Mouse (Mus musculus) small intestine, adult 2 months (tissue): ENCODE measurements around the gene Naaladl1. TPM values are rescaled to one million over a fixed set of nuclear protein-coding genes. Genes with fewer than 3 reads are reported as not detected.
"Not testable (repeated sequence)": the region's sequence is repeated elsewhere in the genome, so short reads cannot be mapped to it uniquely, and the experiment has no call there.

Source experiments
- H3K27ac ChIP-seq: fragments of 200-500 bp; 2 replicates; pipeline ENCODE4 v1.5.1; 2012; ENCODE audit warnings: low read depth, low read length, control low read depth, inconsistent platforms; ENCODE audit not compliant: insufficient read depth
- H3K27me3 ChIP-seq: fragments of 200-500 bp; 2 replicates; pipeline ENCODE4 v1.6.1; 2012; ENCODE audit warnings: mild to moderate bottlenecking, moderate library complexity, low read length, inconsistent platforms; ENCODE audit not compliant: control insufficient read depth, insufficient read depth
- H3K36me3 ChIP-seq: fragments of 200-500 bp; 2 replicates; pipeline ENCODE4 v1.6.1; 2012; ENCODE audit warnings: mild to moderate bottlenecking, low read length, control low read depth, inconsistent platforms; ENCODE audit not compliant: control insufficient read depth, insufficient read depth
- H3K4me1 ChIP-seq: fragments of 200-500 bp; 2 replicates; pipeline ENCODE4 v1.6.1; 2012; ENCODE audit warnings: low read length, inconsistent platforms, mixed read lengths; ENCODE audit not compliant: control insufficient read depth, insufficient read depth, insufficient read length
- H3K4me3 ChIP-seq: fragments of 200-500 bp; 2 replicates; pipeline ENCODE4 v1.5.1; 2012; ENCODE audit warnings: low read depth, mild to moderate bottlenecking, control low read depth, inconsistent platforms, low read length, moderate library complexity
- CTCF ChIP-seq: fragments of 200-500 bp; IDR thresholded peaks from 2 replicates; pipeline ENCODE4 v1.5.1; 2012; ENCODE audit warnings: low read depth, mild to moderate bottlenecking, control low read depth, inconsistent platforms, low read length, moderate library complexity, mixed read lengths; ENCODE audit not compliant: insufficient replicate concordance, insufficient read length; ENCODE audit errors: extremely low read depth
- POLR2A ChIP-seq: fragments of 200-500 bp; IDR thresholded peaks from 2 replicates; pipeline ENCODE4 v1.6.1; 2012; ENCODE audit warnings: low read depth, mild to moderate bottlenecking, control low read depth, inconsistent platforms, low read length, moderate library complexity
- WGBS: fragments of 180-500 bp; shearing (Covaris S2); methylation state at CpG from one replicate; pipeline ENCODE4 v1.1.7; 2018; 5-methylcytosine and 5-hydroxymethylcytosine counted together
- polyA plus RNA-seq: library from polyadenylated mRNA; depleted of rRNA; stranded (reverse); fragments of >200 nt; gene quantifications from 2 replicates; pipeline ENCODE4 v1.2.3, GENCODE M21; 2012

The Naaladl1 gene
- polyA plus RNA-seq, 1 experiment, result 1,874 TPM

DNA sequence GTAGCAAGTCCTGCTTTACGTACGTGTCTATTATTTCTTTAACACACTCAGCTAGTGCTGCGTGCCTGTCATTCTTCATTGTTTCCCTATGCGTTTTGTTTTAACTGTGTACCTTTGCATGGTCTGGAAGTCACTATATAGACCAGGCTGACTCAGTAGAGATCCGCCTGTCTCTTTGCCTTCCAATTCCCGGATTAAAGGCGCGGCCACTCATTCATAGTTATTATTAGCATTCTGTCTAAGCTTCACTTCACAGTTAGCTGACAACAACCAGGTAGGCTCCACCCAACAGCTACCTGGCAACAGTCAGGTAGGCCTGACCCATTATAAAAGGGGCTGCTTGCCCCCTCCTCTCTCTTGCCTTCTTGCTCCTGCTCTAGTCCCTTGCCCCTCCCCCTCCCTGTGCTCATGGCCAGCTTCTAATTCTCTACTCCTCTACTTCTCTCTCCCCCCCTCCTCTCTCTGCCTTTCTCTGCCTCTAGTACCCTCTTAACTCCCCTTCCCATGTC, 13.1 kb downstream of the Naaladl1 start:
- no peak for TF ChIP-seq POLR2A
- no peak for TF ChIP-seq CTCF
- H3K4me3 ChIP-seq, result peak overlapping the region; percentile 73; the same call in 1 of the 2 replicates
- under 1% methylated on average over 8 of the region's 8 CpGs for WGBS

GRCm38 (mm10) chr19:6121761-6122160, 16.2 kb downstream of the Naaladl1 start:
- peaks cover 2% of the 10 kb centered on the region; the same call in 1 of the 2 replicates for H3K36me3 ChIP-seq
- no peak overlapping the region for H3K4me3 ChIP-seq
- peaks cover 25% of the 10 kb centered on the region for H3K4me1 ChIP-seq
- WGBS, result 55% methylated on average over 19 of the region's 19 CpGs
- TF ChIP-seq POLR2A (no peak), CTCF (no peak)
- no peaks in the 10 kb centered on the region for H3K27me3 ChIP-seq
- no peak overlapping the region for H3K27ac ChIP-seq

More for the DNA sequence above, 13.1 kb downstream of the Naaladl1 start:
- no peaks in the 10 kb centered on the region for H3K27me3 ChIP-seq
- H3K36me3 ChIP-seq, result peaks cover 30% of the 10 kb centered on the region
- H3K4me1 ChIP-seq, result peaks cover 27% of the 10 kb centered on the region
- peak overlapping the region; percentile 28 for H3K27ac ChIP-seq

DNA sequence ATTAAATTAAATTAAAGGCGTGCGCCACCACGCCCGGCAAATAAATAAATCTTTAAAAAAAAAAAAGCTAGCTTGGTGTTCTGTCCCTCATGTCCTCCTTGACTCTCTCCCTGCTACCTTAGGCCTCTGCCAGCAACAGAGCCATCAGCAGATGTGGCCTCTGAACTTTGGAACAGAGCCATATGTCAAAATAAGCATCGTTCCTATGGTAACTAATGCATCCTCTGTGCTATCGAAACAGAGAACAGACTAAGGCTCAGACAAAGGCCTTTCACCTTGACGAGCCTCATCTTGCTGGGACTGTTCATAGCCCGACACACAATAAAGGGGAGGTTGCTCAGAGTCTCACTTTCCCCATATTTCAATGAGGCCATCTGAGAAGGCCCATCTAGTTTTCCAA, 17.7 kb downstream of the Naaladl1 start:
- Histone ChIP-seq H3K4me1 (peaks cover 24% of the 10 kb centered on the region), H3K4me3 (no peak overlapping the region), H3K36me3 (0 out of 2 replicates have a peak, but pooled peaks cover 1% of the 10 kb centered on the region), H3K27me3 (no peaks in the 10 kb centered on the region), H3K27ac (peak overlapping the region; percentile 40; the same call in 1 of the 2 replicates)
- 22% methylated on average over 8 of the region's 8 CpGs for WGBS
- no peak for TF ChIP-seq CTCF
- no peak for TF ChIP-seq POLR2A

GRCm38 (mm10) chr19:6124898-6125297, 19.3 kb downstream of the Naaladl1 start:
- no peak for TF ChIP-seq POLR2A
- no peak for TF ChIP-seq CTCF
- H3K27me3 ChIP-seq, result no peaks in the 10 kb centered on the region
- WGBS, result 82% methylated on average over 2 of the region's 2 CpGs
- peaks cover 24% of the 10 kb centered on the region for H3K4me1 ChIP-seq
- H3K27ac ChIP-seq, result no peak overlapping the region
- 0 out of 2 replicates have a peak, but pooled peaks cover 1% of the 10 kb centered on the region for H3K36me3 ChIP-seq
- no peak overlapping the region for H3K4me3 ChIP-seq

GRCm38 (mm10) chr19:6126289-6126688, 20.7 kb downstream of the Naaladl1 start:
- WGBS, result 23% methylated on average over 4 of the region's 4 CpGs
- no peak overlapping the region for H3K27ac ChIP-seq

GRCm38 (mm10) chr19:6126789-6127580, 21.4 kb downstream of the Naaladl1 start:
- Histone ChIP-seq H3K36me3 (no peaks in the 10 kb centered on the region), H3K27ac (peak overlapping the region; percentile 92; the same call in 1 of the 2 replicates), H3K27me3 (no peaks in the 10 kb centered on the region), H3K4me1 (peaks cover 12% of the 10 kb centered on the region), H3K4me3 (peak overlapping the region; percentile 71)
- WGBS, result 36% methylated on average over 10 of the region's 10 CpGs
- no peak for TF ChIP-seq CTCF
- no peak for TF ChIP-seq POLR2A

More at GRCm38 (mm10) chr19:6126289-6126688, 20.7 kb downstream of the Naaladl1 start:
- Histone ChIP-seq H3K4me1 (peaks cover 14% of the 10 kb centered on the region), H3K36me3 (no peaks in the 10 kb centered on the region), H3K4me3 (no peak overlapping the region), H3K27me3 (no peaks in the 10 kb centered on the region)
- TF ChIP-seq CTCF, result peak; percentile 57; the same call in 1 of the 2 replicates
- no peak for TF ChIP-seq POLR2A

- WGBS, result under 1% methylated on average over 32 of the region's 32 CpGs
- Histone ChIP-seq H3K27me3 (no peaks in the 10 kb centered on the region), H3K27ac (peak within 1 kb of the TSS; percentile 92), H3K36me3 (no peaks in the 10 kb centered on the region), H3K4me1 (peaks cover 6% of the 10 kb centered on the region; the same call in 1 of the 2 replicates), H3K4me3 (peak within 1 kb of the TSS; percentile 71)
- no peak for TF ChIP-seq CTCF
- TF ChIP-seq POLR2A, result peak; percentile 32; the same call in 1 of the 2 replicates
Observed at GRCm38 (mm10) chr19:6127760-6128341, 22.3 kb downstream of the Naaladl1 start, which contains the start of gene Snx15. Gene Snx15, minus strand, starts transcription at chr19:6128304.

DNA sequence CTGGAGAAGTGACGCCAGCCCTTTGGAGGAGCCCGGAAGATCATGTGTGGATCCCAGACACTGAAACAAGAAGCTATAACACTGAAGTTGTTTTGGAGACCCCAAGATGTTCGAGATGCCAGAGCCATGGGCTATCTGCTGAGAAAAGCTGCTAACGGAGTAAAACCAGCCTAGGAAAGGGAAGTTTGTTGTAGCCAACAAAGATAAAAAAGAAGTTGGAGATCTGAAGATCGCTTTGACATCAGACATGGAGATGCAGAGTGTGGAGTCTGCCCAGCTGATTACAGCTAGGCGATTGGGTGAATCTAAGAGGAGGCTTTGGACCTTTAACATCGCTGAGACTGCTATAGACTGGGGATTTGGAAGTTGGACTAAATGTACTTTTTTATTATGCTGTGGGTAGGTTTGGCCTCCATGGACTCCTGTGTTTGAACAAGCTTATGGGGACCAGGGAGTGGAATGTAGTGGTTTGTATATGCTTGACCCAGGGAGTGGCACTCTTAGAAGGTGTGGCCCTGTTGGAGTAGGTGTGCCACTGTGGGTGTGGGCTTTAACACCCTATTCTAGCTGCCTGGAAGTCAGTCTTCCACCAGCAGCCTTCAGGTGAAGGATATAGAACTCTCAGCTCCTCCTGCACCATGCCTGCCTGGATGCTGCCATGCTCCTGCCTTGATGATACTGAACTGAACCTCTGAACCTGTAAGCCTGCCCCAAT, 25.0 kb downstream of the Naaladl1 start:
- H3K27ac ChIP-seq, H3K36me3 ChIP-seq, H3K4me1 ChIP-seq, H3K4me3 ChIP-seq, H3K27me3 ChIP-seq: not testable (repeated sequence)
- 72% methylated on average over 7 of the region's 7 CpGs for WGBS
